Mouse (Mus musculus): ENCODE measurements around the gene Il17d.

Gene Il17d

DNA sequence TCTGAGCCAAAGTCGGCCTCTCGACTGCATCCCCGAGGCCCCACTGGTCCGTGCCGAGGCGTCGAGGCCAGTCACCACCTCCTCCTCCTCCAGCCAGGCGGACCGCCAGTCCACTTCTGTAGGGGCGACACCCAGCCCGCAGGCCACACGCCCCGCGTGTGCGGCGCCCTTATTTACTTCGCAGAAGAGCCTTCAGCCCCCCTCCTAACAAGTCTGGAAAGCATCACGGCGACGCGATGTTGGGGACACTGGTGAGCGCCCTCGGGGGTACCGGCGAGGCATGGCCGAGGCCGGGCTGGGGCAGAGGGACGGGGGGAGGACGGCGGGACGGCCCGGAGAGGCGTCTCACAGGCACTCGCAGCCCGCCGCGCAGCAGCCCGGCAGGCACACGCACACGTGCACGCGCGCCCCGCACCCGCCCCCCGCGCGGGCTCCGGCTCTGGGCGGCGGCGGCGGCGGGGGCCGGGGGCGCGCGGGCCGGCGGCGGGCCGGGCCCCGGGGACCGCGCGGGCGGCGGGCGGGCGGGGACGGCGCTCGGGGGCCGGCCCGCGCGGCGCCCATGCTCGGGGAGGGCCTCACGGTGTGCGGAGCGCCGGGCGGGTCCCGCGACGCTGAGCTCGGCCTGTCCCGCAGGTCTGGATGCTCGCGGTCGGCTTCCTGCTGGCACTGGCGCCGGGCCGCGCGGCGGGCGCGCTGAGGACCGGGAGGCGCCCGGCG is at the start of gene Il17d:
TSS of gene Il17d (plus strand) at position 107 of the 717 bp plus-strand sequence.
- peak; percentile 44 for DNase-seq

DNA sequence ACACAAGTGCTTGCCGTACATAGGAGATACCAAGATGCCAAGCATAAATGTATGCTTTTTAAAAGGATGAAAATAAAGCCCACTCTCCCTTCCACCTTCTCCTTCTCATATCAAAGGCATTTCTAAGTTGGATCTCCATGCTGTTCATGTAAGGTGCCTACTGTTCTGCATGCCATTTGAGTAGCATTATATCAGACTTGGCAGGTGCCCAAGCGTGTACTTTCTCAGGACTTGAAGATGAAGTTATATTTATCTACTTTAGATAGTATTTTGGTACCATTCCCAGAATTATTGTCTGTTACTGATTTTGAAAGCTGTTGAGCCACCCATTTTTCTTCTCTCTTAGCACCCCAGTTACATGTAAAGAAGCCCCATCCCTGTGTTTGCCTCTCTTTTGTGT is 49.5 kb upstream of the Il17d start:
- DNase-seq, result no peak

DNA sequence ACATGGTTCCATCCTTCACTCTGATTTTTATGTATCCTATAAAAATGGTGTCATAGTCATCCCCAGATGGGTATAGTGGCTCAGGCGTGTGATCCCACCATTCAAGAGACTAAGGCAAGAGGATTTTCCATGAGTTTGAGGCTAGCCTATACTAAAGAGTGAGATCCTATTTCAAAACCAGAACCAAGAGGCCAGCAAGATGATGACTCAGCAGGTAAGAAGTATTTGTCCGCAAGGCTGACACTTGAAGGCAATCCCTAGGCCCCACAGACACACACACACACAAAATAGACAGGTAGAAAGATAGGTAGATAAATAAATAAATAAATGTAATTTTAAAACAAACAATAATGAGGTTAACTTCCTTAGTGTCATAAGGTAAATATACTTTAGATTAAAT is 42.3 kb upstream of the Il17d start:
- no peak for DNase-seq

DNA sequence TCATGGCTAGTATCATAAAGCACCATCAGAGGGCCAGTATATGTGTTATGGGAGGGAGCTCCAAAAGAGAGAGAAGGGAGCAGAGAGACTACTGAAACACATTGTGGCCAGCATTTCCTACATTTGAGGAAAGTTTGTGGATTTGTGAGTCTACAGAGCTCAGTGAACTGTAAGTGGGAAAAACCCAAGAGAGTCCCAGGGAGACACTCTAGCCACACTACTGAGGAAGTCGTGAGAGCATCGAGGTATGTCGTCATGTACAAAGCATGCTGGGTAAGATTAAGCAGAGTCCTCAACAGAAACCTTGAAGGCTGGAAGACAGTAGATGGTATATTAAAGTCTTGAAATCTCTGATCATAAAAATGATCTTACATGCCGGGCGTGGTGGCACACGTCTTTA is 40.4 kb upstream of the Il17d start:
- no peak for DNase-seq

DNA sequence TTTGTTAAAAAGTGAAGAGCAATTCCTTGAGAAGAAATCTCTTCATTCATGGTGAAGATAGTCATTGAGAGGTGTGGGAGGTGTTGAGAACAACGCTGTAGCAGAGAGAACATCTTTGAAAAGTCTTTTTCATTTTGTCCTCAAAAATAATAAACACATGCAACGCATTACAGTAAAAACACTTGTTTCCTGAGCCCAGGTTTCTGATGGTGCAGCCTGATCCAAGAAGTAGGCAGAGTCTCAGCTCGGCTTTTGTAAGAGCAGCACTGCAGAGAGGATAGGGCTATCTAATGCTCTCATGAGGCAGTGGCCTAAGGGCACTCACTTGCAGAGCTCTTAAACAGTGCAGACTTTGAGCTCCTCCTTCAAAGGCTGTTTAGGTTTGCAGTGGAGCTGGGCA is 34.9 kb upstream of the Il17d start:
- DNase-seq, result no peak

DNA sequence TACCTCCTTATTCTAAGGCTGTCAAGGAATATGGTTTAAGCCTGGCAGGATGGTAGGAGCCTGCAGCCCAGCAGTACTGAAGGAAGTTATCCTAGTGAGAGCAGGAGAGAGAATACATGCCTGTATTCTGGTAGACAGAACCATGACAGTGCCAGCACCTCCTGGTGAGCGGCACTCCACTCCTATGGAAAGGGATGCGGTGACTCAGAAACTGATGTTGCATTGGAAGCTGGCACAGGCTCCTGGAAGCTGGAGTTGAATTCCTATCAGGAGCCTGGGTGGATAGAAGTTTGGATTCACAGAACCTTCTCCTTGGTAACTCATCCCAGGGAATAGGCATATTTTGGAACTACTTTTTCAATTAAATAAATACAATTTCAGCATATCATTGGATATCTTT is 30.7 kb upstream of the Il17d start:
- no peak for DNase-seq

DNA sequence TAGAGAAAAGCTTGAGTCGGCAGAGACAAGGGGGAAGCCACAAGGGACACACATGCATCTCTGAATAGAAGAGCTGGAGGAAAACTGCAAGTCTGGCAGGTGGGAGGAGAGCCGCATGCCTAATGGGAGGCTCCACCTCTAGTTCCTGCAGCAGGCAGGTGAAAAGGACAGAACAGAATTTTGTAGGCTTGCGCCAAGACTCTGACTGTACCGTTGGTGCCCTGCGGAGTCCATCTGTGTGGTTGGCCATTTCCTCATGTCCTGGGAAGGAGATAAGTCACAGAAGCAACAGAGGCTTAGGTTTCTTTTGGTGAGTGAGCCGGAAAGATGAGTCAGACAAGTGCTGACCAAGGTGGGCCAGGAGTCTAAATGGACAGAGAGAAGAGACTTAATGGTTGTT is 20.8 kb upstream of the Il17d start:
- no peak for DNase-seq

DNA sequence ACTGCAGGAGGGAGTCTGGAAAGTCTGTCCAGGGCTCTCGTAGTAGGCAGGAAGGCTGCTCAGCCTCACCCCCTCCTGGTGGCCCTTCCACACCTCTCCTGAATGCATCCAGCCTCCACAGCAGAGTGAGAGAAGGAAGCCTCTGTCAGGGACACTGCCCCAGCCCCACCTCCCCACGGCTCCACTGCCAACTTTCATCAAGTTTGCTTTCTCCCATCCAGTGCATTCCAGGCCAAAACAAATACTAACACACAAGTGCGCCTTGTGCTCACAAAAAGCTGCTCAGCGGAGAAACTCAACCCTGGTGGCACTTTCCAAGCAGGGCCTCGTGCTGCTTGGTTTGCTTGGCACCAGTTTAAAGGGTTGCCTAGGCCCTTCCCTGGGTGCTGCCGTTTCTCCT is 15.0 kb upstream of the Il17d start:
- no peak for DNase-seq

DNA sequence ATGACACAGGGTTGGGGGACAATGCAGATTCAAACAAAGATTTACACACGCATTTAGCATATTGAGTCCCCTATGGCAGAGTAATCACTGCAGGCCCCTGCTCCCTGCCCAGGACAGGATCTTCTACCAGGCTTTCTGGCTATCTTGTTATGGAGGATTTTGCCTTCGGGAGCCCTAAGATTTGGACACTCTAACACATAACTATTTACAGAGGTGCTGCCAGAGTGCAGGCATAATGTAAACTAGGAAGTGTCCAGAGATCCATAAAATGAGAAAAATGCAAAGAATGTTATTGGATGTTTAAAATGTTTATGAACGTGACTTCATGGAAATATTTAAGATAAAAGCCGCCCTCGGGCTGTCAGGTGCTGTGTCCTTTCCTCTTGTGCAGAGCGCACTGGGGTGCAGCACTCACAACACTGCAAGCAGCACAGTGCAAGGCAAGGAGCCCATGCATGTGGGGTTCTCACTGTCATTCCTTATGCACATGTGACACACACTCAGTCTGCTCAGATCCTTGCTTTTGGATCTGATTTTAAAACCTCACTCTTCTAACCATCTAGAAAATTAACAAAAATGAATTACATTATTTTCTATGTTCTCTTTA is 9.3 kb upstream of the Il17d start:
- no peak for DNase-seq

DNA sequence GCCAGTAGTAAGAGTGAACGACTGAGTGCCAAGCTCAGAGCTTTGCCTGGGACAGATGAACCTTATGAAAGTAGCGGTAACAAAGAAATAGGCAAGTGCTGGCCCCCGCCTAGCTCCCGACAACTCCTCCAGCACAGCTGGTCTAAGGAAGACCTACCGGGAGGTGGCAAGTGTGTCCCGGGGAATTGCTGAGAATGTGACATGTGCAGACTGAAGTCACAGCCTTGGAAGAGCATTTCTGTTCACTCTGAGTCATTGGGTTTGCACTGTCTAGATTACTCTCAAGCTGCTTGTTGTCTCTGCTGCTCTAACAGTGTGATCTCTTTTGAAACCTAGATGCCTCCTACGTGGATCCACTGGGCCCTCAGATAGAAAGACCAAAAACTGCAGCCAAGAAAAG is 7.6 kb upstream of the Il17d start:
- DNase-seq, result no peak

DNA sequence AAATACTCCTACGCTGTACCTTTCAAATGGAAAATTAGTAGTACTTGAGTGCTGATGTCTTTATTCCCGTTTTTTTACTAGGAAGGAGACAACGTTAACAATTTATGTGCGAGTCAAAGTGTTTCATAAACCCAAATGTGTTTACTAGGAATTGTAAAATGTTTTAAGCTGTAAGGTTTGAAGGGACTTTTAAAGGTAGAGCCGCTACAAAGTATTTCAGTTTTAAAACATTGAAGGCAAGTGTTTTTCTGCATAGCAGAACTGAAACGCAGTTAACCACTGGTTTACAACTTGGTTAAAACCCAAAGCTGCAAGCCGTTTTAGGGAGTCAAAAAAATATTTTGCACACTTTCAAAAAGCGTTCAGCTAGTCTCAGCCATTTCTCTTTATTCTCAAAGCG is 815 bp upstream of the Il17d start:
- DNase-seq, result no peak

DNA sequence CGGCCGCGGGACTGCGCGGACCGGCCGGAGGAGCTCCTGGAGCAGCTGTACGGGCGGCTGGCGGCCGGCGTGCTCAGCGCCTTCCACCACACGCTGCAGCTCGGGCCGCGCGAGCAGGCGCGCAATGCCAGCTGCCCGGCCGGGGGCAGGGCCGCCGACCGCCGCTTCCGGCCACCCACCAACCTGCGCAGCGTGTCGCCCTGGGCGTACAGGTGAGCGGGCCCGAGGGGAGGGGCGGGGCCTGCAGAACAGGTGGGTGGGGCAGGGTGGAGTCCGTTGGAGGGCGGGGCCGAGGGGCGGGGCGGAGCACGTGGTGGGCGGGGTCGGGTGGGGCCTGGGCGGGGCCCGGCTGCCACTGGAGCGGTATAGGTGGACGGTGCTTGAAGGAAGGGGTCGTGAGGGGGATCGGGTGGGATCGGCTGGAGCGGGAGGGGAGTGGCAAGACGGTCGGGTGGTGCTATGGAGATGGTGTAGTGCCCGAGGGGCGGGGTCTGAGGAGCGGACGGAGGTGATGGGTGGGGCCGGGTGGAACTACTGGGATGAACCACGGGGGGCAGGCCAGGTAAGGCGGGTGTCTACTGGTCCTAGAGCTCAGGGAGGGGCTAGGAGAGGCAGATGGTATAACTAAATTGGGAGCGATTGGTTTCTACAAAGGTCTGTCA is 942 bp downstream of the Il17d start:
- DNase-seq, result peak; percentile 85

DNA sequence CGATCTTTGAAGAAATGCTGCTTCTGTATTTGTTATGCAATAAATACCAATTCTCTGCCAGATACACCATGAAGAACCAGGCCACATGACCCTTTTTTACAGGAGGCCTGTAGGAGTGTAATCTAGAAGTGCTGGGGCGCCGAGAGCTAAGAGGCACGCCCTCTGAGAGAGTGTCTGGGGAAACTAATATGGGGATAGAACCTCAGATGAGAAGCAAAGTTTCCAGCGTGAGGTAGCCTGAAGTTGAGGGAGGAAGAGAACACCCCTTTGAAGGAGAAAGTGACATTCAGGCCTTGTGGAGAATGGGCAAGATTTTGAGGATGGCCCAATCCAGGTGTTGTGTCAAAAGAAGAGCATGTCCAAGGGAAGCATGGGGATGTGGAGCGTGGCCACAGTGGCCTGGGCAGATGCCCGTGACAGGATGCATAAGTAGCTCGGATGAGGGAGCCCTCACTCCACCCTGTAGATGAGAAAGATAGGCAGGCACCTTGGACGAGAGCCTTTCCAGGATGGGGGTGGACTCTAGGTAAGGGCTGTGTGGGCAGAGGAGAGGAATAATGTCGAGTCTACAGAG is 1.6 kb downstream of the Il17d start:
- DNase-seq, result no peak

DNA sequence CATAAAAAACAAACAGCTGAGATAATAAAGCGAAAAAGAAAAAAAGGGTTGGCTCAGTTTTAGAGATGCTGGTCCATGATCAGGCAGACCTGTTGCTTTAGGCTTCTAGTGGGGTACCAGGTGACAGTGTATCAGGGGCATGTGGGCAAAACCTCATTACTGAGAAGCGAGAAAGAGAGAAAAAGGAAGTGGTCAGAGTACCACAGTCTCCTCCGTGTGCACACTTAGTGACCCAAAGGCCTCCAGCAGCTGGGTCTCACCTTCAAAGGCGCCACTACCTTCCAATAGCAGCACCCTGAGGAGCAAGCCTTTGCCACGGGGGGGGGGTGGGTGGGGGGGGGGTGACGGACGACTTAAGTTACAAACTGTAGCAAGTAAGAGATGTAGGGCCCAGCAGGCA is 2.5 kb downstream of the Il17d start:
- DNase-seq, result no peak

DNA sequence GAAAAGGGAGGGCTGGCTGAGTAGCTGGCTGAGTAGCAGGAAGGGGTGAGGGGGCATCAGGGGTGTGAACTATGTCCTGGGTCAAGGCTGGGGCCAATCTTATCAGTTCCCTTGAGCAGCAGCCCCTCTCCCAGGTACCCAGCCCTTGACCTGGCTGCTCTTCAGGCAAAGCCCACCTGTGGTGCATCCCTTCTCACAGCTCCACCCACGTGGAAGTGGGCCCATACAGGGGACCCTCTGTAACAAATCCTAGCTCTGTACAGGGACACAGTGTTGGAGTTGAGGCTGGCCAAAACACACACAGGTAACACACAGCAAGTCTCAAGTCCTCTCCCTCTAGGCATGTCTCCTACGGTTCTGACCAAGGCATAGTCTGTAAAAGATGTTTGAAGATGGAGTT is 3.0 kb downstream of the Il17d start:
- no peak for DNase-seq

DNA sequence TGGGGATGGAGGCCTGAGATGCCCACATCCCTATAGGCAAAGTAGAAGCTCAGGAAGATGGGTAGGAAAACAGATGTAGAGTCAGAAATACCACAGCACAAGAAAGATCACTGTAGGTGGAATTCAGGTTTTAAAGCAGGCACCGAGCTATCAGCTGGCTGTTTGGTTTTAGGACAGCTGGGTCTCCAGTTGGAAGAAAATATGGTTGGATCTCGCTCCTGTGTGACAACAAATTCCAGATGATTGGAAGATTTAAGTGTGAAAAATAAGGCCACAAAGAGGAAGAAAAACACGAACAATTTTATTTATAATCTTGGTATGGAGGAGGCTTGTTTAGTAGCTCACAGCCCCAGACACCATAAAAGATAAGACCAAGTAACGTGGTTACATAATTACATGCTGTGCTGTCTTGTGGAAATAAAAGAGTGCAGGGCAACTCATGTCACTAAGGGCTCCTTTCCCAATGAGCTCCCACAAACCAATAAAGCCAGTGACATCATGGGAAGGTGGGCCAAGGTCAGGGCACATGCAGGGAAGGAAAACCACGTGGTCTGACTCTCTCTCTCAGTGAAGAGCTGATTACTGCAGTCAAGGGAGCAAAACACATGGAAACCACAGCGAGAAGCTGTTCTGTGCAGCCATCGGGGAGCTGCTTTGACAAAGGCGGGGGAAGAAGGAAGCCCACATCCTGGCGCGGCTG is 4.7 kb downstream of the Il17d start:
- DNase-seq, result peak; percentile 29

DNA sequence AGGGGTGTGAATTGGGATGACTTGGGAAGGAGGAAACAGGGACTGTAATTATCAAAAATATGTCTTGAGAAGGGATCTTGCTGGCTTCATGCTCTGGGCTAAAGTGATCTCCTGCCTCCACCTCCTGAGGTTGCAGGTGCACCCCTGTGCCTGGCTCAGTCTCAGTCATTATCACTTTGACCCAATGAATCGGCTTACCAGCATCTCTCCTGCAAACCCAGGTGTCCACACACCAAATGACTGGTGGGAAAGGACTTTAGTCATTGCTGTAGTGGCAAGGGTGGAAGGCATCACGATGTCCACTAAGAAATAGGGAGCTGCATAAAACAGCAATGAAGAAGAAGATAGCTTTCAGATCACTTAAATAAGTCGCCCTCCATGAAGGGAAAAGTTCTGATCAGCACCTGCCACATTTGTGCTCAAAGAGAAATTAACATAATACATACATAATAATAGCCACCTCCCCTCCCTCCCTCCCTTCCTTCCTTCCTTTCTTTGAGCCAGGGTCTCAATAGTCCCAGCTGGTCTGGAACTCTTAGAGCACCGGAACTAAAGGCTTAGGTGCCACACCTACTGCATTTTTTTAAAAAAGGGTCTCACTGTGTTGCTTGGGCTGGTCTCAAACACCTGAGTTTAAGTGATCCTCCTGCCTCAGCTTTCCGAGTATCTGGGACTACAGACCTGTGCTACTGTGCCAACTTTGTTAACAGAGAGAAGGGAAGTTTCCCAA is 5.4 kb downstream of the Il17d start:
- DNase-seq, result no peak

DNA sequence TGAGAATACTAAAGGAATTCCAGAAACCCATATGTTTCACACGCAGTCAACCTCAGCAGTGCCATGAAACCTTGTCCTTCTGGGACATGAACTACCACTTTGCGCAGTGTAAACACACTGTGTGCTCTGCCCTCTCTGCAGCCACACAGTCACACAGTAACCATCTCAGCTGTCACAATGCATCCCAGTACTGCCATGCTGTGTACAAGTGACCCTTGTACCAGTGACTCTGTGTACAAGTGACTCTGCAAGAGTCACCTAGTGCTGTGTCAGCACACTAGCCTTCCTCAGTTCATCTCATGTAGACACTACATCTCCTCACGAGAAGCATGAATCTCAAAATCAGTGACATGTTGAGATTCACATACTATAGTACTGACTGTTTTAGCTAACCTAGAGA is 8.0 kb downstream of the Il17d start:
- DNase-seq, result no peak

DNA sequence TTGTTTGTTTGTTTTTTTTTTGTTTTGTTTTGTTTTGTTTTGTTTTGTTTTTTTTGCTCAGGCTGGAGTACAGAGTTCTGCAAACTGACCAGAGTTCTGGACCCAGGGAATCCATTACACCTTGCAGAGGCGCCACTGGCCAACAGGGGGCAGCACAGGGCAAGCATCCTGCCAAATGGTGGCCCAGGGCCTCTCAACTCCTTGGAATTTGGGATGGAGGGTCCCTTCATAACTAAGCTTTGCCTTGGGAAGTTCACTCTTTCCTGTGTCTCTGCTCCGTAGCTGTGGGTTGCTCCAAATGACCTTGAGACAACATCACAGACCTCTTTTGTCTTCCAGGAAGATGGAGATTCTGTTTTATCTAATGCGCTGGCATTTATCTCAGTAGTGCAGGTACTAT is 8.6 kb downstream of the Il17d start:
- DNase-seq, result peak; percentile 62

DNA sequence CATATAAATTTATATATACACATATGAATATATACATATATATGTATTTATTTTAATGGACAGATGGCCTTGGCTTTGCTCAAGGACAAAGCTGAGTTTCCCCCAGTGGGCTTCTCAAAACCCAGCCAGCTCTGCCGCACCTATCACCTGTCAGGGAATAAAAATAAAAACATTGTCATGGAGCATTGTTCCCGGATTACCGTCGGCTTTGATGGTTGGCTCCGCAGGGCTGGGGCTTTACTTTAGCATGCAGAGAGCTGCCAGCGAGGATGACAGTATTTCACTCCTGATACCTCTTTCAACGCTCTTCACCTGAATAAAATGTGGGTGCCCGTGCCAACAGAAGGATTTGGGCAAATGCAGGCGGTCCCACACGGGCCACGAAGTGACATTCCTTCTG is 9.3 kb downstream of the Il17d start:
- no peak for DNase-seq

DNA sequence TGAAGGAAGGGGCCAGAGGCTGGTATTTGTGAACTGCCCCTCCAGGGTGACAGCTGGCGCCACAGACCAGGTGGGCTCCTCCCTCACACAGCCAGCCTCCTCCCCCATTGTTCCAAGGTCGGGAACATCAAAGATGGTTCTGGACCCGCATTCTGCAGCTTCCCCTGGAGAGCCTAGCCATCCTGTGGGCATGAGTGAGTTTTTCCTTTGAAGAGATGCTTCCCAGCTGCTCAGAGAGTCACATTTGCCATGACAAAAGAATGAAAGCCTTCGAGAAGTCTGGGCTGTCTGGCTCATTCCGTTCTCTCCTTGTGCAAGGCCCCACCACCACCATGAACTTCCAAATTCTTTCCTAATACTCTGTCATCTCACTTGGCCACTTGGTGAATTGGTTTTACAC is 9.8 kb downstream of the Il17d start:
- no peak for DNase-seq

DNA sequence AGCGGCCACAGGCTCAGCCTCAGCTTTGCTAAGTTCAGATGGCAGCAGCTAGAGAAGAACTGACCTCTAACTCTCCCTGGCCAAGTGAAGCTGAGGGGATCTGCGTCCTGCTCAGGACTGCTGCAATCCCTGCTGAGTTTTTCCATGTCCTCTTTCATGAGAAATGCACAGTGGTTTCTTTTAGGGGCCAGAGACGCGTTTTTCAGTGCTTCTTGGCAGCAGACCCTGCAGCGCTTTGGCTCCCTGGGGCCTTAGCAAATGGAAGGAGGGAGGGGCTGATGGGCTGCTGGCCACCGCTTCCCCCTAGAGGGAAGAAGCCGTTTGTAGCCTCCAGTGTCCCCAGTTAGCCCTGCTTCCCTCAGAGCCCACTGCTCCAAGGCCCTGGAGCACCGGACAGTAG is 10.4 kb downstream of the Il17d start:
- DNase-seq, result peak; percentile 61

DNA sequence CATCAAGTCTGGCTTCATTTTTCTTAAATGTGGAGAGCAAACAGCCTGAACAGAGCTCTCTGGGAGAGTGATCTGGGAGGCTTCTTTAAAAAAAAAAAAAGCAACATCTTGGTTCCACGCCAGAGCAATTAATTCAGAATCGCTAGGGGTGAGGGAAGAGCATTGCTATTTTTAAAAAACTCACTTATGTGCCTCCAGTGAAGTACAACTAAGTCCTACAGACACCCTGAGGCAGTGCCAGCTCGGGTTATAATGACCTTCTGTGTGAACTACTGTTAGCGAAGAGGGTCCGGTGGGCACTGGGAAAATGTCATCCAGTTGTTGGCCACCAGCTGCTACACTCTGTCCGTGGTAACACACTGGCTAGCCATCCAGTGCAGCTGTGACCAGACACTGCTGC is 11.1 kb downstream of the Il17d start:
- peak; percentile 41 for DNase-seq

Data from kidney, postnatal 14 days (tissue).